Mouse (Mus musculus) cerebellum, postnatal 25 days (tissue): ENCODE data around the gene Snx32.

ENCODE experiments used
- DNase-seq, 2 experiments: peaks; one replicate each; pipeline ENCODE4 v3.0.0; 2021; ENCODE audit warnings: mixed read lengths in 2 of 2

Gene Snx32

DNA sequence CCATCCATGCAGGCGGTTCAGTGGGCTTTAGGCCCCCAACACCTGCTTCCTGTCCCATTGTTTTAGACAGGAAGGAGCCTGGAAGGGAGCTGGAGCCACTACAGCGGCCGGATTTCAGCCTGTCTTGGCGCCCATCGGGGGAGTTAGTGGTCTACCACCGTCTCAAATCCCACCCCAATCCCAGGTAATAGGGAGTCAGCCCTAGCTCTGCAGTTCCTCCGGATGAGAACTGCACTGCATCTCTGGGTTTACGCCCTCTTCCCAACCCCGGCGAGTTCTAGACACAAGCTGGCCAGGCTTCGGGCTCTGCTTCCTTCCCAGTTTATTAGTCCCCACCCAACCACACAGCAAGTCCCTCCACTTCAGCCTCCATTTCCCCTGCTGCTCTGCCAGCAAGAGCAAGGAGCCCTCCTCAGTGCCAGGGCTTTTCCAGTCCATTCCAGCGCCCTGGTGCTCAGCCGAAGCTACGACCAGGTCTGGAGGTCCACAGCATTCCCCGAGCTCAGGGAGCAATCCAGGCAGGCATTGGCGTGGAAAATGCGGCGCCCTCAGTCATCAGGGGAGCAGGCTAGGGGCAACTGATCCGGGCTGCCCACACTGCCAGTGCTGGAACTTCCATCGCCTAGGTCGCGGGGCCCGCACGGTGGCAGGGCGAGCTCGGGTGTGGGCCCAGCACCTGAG is 54.0 kb downstream of the Snx32 start:
- DNase-seq = peak in 1 of 2 experiments; percentile 13

DNA sequence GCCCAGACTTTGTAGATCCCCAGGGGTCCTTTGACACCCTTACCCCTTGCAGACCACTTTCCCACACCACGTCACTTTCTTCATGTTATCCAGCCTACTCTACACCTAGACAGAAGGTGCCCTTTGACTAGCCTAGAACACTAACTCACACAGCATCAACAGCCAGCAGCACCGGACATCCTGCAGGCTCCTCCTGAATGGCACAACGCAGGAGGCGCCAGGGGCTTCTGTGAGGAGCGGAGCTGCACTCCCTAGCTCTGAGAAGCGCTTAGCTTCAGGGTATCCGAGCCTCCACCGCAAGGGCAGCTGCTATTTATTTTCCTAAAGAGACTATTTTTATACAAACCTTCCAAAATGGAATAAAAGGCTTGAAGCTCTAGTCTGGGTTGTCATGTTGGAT is 54.8 kb downstream of the Snx32 start:
- DNase-seq = no peak

DNA sequence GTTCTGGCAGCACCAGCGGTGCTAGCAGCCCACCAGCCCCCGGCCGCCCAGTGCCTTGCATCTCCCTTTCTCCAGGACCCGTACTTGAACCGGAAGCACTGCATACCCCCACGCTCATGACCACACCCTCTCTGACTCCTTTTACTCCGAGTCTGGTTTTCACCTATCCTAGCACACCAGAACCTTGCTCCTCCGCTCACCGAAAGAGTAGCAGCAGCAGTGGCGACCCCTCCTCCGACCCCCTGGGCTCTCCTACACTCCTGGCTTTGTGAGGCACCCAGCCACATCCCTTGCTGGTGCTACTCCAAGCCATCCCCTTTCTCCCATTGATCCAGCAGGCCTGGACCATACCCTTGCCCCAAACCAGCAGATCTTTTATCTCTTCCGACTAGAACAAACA is 55.3 kb downstream of the Snx32 start:
- DNase-seq = no peak

DNA sequence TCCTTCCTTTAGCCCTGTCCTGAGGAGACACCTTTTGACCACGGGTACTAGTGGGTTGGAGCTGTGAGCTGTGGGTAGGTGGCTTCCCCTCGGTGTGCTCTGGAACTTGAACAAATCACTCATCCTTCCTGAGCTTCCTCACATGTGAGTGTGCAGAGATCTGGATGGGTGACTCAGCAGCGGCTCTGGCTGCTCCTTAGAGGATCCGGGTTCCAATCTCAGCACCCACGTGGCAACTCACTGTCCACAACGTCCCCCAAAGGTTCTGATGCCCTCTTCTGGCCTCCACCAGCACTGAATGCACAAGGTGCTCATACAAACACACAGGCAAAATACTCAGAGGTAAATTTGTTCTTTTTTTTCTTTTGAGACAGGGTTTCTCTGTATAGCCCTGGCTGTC is 58.6 kb downstream of the Snx32 start:
- DNase-seq = no peak

DNA sequence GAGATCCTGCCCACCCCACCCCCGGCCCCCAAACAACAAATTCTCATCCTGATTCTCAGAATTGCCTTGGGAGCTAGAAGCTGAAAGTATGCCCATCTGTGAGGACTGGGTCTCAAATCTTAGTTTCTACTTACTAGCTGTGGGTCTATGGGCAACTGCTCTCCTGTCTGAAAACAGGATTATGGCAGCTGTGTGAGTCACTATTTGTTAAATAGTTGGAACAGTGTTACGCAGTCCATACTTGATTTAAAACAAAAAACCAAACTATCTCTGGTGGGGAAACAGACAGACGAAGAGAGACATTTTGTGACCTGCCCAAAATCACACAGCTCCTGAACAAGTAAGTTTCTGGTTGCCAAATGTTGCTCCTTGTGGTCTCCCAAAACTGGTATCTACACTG is 60.7 kb downstream of the Snx32 start:
- no peak for DNase-seq

DNA sequence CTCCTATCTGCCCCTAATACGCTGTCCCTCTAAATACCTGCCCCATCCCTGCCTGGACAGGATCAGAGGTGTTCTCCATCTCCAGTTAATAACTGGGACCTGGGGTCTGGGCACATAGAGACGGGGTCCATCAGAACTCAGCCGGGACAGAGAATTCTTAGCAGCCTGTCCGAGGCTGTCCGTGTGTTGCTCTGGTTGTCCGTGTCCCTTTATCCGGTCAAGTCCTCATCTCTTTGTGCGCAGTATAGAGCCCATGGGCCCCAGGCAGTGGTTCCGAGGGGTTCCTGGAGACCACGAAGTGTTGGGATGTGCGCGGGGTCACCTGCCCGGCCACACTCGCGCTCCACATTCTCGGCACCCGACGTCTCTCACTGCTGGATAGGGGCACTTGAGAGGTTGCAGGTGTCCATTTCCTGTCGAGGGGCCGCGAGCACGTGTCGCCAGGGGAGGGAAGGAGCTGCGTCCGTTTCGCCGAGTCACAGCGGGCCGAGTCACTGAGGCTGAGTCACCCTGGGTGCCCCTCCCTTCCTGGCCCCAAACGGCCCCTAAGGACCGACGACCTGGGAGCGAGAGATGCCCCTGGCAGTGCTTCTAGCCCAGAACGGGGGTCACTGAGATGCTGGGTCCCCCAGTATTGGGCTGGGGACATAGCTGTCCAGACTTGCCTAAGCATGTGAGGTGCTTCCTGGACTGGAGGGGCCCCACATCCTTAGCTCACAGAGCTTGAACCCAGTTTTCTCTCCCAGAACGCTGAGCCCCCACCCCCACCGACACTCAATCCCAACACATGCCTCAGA is 61.8 kb downstream of the Snx32 start:
- DNase-seq = no peak

DNA sequence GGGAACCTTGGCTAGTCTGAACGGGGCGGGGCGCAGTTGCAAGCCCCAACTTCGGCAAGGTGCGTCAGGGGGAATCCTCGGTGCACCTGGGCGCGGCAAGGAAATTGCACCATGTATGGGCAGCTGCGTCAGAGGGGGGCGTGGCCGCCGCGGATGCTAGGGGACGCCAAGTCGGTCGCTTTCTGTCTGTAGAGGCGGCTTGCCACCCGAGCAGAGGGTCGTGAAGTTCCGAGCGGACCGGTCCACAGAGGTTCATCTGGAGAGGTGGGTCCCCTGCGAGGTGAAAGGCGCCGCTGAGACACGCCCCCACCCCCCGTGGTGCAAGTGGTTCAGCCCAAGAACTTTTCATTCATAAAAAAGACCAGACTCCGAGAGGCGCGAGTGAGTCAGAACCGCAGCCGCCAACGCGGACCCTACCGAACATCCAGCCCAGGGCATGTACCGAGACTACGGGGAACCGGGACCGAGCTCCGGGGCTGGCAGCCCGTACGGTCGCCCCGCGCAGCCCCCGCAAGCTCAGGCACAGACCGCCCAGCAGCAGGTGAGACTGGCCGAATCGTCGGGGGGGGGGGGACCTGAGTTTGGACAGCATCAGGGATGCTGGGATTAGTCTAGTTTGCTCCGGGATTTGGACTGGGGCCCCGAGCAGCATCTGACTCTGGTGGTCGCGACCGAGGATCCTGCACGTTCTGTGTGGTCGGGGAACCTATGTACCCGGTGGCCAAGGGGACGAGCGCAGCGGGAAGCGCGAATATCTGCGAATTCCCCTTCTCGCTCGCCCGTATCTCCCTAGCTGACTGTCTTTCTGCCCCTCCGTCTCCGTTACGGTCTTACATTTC is 62.6 kb downstream of the Snx32 start, which contains the start of gene Fosl1:
Fosl1 (plus strand) TSS at position 33 of the 839 bp plus-strand sequence.
- peak; percentile 61 to 78 for DNase-seq

DNA sequence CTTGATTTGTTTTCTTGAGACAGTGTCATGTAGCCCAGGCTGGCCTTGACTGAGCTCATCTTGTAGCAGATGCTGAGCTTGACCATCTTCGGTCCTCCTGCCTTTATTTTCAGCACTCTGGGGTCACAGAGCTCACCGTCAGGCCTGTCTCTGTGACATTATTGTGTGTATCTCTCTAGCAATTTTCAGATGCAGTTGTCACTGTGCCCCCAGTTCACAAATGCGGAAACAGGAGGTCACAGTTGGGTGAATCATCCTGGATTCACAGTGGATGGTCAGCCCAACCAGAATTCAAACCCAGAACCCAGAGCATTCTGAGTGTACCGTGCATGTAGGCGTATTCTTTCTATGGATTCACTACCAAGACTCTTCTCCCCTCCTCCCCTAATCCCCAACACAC is 64.6 kb downstream of the Snx32 start:
- no peak for DNase-seq

DNA sequence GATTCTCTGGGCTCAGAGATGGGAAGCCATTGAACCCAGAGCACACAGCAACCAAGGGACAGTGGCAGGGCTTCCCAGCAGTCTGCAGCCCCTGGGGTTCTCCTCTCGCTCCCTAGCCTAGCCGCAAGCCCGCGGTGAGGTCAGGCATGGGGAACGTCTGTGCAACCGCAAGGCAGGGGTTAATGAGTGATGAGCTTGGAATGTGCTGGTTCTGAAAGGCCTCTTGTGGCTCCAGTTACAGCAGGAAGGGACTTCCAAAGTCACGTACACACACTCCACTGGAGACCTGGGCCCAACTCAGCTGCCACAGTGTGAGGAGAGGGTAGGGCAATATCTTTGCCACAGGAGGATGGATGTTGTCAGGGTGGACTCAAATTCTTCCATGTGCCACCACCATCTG is 65.4 kb downstream of the Snx32 start:
- no peak for DNase-seq

DNA sequence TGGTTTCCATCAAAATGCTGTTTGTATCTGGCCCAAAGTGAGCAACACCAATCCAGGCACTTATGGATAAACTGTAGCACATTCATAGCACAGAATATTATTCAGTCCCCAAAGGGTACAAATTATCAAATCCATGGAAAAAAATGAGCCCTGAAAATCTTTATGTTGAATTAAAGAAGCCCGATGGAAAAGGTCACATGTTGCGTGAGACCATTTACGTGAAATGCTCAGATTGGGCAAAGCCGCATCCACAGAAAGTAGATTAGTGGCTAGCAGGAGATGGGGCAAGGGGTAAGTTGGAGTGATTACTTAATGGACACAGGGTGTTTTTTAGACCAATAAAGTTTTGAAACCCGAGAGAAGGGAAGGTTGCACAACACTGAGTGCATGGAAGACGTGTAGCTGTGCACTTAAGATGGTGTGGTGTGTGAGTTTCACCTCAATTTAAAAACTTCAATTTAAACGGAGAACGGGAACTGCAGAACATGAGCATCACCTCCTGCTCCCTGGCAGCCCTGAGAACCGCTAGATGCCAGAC is 65.9 kb downstream of the Snx32 start:
- no peak for DNase-seq
